Mouse (Mus musculus): ENCODE results near the gene Crb2.

DNA sequence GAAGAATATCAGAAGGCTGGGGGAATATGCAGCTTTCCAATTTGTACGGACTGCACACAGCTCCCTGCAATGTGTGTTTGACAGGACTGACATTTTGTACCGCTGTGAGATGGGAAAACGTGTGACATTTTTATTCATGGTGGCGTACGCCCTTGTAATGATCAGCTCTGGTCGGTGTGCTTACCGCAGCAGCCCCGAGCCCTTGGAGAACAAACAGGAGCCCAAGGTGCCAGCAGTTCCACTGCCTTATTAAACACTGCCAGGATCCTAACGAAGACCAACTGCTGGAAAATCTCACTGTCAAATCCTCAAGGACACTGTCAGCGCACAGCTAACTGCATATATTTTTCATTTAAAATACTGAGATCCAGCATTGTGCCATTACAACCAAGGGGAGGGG is 56.2 kb downstream of the Crb2 start:
- TF ChIP-seq POLR2A (IDR thresholded peaks at IDR 0.05; ENCODE audit: insufficient read depth, low read depth, low read length): no peak
- no peak for TF ChIP-seq CTCF (IDR thresholded peaks at IDR 0.05)
- TF ChIP-seq EP300 (IDR thresholded peaks at IDR 0.05; ENCODE audit: insufficient read depth, low read depth, low read length): no peak

Data from heart, adult 2 months (tissue).